Mouse (Mus musculus): ENCODE data around the gene Krtcap2.

Krtcap2 gene

DNA sequence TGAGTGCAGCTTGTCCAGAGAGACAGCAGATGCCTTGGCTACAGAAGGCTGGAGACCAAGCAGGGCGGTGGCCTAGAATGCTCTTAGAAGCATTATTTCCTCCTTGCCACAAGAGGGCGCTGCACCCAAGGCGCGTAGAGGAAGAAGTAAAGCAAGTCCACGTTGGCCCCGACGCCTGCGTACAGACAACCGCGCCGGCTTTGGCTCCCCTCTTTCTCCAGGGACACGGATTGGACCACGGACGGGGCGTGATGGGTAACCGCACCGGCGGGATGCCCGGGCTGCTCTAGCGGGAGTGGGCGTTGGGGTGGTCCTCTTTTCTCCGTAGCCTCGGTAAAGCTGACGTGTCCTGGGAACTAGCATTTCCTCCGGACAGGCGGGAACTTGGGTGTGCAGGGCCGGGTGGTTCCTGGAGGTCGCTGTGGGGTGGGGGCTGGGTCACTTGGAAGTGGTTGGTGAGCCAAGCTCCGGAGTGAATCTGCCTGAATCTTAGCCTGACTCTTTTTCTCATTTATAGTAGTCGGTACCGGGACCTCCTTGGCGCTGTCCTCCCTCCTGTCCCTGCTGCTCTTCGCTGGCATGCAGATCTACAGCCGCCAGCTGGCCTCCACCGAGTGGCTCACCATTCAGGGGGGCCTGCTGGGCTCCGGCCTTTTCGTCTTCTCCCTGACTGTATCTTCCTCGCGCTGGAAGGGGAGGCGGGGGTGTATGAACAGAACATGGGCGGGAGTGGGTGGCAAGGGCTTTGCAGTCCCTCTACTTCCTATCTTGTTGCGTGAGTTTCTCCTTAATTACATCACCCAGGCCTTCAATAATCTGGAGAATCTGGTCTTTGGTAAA, 715 bp downstream of the Krtcap2 start, which contains the start of gene Trim46:
Gene Trim46 (minus strand): TSS at position 49 of the 840 bp plus-strand sequence.
- peak; percentile 69 for ATAC-seq (ENCODE audit: low TSS enrichment)

- no peak for ATAC-seq (ENCODE audit: low TSS enrichment)
Measured at GRCm38 (mm10) chr3:89247466-89247865, 1.7 kb downstream of the Krtcap2 start.

DNA sequence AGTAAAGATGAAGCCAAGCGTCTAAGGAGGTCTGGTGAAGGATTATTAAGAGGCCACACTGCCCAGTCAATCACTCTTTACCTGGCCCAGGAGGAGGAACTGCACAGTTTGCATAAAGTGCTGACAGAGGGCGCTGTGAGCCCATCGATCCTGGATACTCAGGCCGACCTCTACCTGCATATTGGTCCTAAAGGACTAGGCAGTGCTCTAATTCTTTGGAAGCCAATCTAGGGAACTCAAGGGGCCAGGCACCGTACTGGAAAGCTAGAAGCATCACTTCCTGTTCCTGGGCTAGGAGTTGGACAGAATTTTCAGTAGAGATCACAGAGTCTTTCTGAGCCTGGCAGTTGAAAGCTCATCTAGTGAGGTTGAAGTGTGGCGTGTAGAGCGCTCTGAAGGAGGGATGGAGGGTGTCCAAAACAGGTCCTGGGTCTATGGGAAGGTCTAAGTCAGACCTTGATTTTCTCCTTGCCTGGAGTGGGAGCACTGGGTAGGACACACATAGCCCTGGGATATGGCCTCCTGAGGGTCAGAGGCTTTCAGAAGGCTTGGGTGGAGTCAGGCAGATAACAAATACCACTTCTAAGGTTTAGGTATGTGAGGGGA, 4.8 kb downstream of the Krtcap2 start:
- no peak for ATAC-seq (ENCODE audit: low TSS enrichment)

DNA sequence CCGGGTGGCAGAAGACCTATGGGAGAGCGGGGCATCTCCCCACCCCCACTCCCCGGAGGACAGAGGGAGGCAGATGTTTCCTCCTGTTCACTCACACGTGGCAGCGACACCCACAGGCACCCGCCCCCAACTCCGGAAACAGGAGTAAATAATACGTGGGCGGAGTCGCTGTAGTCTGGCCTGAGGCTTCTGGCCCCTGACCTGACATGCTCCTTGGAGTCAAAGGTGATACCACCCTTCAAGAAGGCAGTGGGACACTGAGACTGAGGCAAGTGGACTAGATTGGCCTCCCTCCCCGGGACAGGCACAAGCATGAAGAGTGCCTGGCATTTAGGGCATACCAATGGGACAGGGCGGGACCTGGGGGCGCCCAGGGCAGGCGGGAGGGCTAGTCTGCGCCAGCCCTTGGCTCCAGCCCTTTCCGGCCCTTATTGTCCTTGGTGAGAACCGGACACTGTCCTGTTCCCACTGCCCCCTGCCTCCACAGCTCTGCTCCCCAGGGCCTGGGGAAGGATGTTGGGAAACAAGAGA, 5.7 kb downstream of the Krtcap2 start:
- ATAC-seq (ENCODE audit: low TSS enrichment) = no peak

GRCm38 (mm10) chr3:89254994-89255393, 9.2 kb downstream of the Krtcap2 start:
- ATAC-seq (ENCODE audit: low TSS enrichment) = no peak

GRCm38 (mm10) chr3:89256177-89256576, 10.4 kb downstream of the Krtcap2 start:
- ATAC-seq (ENCODE audit: low TSS enrichment) = no peak

DNA sequence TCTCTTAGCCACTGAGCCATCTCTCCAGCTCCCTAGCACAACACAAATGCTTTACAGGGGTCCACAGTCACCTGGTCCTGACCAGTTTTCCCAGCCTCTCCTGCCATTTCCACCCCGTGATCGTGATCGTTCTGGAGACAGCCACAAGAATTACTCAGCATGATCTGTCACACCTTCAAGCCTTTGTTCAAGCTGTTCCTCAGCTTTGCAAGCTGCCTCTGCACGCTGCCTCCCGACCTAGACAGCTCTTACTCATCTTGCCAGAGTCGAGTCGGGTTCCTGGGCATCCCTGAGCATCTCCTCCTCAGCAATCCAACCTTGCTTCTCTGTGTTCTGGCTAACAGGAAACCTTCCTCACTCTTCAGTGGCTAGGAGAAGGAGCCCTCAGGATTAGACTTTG, 13.3 kb downstream of the Krtcap2 start, which contains the start of gene Dpm3:
Gene Dpm3 (plus strand): TSS at position 283 of the 400 bp plus-strand sequence.
- ATAC-seq (ENCODE audit: low TSS enrichment) = peak; percentile 75

- no peak for ATAC-seq (ENCODE audit: low TSS enrichment)
Measured at GRCm38 (mm10) chr3:89260211-89260610, 14.4 kb downstream of the Krtcap2 start.

GRCm38 (mm10) chr3:89262417-89262816, 16.7 kb downstream of the Krtcap2 start:
- ATAC-seq (ENCODE audit: low TSS enrichment) = peak; percentile 38; the same call in 1 of the 2 replicates

- peak; percentile 79 for ATAC-seq (ENCODE audit: low TSS enrichment)
Measured at GRCm38 (mm10) chr3:89266439-89266893, 20.7 kb downstream of the Krtcap2 start.

GRCm38 (mm10) chr3:89268916-89269315, 23.1 kb downstream of the Krtcap2 start:
- no peak for ATAC-seq (ENCODE audit: low TSS enrichment)

GRCm38 (mm10) chr3:89270051-89270755, 24.4 kb downstream of the Krtcap2 start, which contains the start of gene Slc50a1:
Gene Slc50a1 (minus strand): TSS chr3:89270570.
- ATAC-seq (ENCODE audit: low TSS enrichment) = peak; percentile 70

DNA sequence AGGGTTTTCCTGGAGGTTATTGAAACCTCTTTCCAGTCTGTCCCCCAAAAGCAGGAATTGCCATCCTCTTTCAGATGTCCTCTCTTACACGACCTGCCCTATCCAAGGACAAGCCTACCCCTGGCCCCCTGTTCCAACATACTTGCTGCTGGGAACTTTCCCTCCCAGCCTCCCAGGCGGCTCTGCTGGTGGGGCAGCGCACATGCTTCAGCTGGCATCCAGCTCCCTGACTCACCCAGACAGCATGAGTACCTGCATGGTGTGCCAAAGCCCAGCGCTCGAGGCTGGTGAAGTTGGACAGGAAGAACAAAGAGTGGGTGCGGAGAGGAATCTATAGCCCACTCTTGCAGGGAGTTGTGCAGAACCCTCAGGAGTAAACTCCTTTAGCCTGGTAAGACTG, 25.1 kb downstream of the Krtcap2 start:
- ATAC-seq (ENCODE audit: low TSS enrichment) = peak; percentile 62

- no peak for ATAC-seq (ENCODE audit: low TSS enrichment)
Measured at GRCm38 (mm10) chr3:89271760-89272159, 26.0 kb downstream of the Krtcap2 start.

- ATAC-seq (ENCODE audit: low TSS enrichment) = no peak
Measured at GRCm38 (mm10) chr3:89276061-89276460, 30.3 kb downstream of the Krtcap2 start.

DNA sequence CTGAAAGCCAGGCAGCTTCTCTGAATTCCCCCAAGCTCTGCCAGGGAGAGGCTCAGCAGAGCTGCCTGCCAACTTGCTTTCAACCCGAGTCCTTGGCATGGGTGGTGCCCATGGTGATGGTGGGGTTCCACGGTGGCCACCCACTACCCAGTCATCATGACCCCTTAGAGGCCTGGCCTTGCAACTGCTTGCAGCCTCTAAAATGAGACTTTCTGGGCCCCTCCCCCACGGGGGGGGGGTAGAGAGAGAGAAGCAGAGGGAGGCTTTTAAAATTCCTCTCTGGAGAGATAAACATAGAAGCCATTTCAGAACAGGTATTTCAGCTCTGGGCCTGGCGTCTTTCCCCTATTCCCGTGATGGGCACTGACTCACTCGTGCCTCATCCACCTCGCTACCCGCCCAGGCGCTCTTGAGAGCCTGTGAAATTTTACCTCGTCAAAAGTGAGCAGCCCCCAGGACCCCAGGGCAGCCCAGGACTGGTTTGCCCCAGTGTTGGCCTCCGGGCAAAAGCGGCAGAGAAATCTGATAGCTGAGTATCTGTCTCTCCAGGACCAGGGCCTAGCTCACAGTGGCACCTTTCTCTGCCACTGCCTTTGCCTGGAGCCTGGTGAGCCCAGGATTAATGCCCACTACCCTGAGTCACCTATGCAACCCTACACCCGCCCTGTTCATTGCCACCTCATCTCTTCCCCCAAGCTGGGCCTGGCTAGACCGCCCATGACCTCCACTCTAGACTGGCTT, 31.7 kb downstream of the Krtcap2 start:
- no peak for ATAC-seq (ENCODE audit: low TSS enrichment)

- ATAC-seq (ENCODE audit: low TSS enrichment) = no peak
Measured at GRCm38 (mm10) chr3:89278107-89278506, 32.3 kb downstream of the Krtcap2 start.

DNA sequence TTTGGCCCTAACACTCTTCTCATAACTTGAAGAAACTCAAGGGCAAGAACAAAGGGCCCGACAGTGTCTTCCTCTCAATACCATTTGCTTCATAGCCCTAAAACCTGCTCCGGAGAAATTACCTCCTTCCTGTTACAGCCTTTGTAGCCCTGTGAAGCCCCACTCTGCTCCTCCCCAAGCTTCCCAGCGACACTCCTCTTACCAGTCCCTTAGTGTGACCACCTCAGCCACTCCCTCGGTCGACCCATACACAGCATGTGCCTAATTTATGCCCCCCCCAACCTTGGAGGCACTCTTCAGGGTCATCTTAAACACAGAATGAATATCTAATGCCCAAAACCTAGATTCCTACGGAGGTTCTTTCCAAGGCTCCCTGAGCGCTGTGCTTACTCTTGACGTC, 32.9 kb downstream of the Krtcap2 start:
- ATAC-seq (ENCODE audit: low TSS enrichment) = no peak

DNA sequence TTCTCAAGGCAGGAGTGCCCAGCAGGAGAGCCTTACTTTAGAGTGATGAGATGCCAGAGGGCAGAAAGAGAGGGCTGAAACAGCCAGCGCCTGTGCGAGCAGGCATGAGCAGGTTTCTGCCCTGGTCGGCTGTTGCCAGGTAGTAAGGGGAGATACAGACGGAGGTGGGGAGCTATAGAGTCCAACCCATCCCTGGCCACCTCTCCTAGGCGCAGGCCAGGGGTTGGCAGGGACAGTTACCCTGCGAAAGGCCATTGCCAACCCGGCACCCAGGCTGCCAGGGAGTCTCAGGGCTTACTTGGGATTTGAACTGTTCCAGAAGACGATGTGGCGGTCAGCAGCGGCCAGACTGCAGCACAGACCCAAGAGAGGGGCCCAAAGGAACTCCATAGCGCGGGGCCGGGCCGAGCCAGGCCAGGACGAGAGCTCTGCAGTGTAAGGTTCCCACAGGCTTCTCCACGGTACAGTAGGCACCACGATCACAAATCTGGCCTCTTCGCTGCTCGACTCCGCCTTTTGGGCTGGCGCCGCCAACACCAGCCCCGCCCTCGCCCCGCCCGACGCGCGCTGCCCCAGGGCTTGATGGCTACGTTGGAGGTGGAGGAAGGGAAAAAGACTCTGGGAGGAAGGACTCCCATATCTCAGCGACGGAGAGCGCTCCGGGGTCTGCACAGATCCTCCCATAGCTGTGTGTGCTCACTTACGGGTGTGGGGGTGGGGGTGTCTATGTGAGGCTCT, 33.6 kb downstream of the Krtcap2 start:
- ATAC-seq (ENCODE audit: low TSS enrichment) = peak; percentile 74

DNA sequence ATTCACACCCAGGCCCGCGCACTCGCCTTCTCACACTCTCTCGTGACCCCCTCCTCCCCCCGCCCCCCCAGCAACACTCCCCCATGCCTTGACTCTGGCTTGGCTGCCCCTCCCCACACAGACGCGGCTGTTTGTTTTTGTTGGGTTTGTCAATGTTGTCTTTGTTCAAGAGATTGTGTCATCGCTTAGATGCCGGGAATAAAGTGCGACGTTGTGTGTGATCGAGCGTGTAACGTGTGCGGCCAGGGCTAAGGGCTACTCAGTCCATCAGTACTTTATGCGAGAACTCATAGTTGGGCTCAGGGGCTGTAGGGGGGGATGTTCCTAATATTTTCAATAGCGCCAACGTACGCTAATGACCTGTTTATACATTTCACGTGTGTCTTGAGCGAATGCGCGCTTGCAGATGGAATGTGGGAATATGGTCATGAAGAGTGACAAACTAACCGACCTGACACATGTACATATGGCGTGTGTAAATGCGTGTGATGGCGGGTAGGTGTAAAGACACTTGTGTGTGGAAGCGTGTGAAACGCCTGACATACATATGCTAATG, 34.4 kb downstream of the Krtcap2 start:
- no peak for ATAC-seq (ENCODE audit: low TSS enrichment)
